Comparison of ENCODE assay signal across 30 mouse cellular contexts in genomic region chr3:61582927-61583326, GRCm38 (mm10).
A peak's percentile ranks its signal among the peaks of the same experiment; 100 is the strongest.
DNase-seq lines count a peak whose midpoint lies in the region; ATAC-seq and TF ChIP-seq lines count a peak whose summit lies in the region.
"Had no signal": no experiment of that assay in that cellular context is flagged by ENCODE, and none has a peak within 500 bp of the region (broad histone marks: within the 10 kb centered on the region; RNA-seq: fewer than 3 reads in every experiment).

No protein-coding gene starts in this region.

- H3K4me1 ChIP-seq in forebrain, postnatal 0 days (ENCODE audit: insufficient read depth), result no peaks in the 10 kb centered on the region
- no peaks in the 10 kb centered on the region for H3K4me1 ChIP-seq in forebrain, embryonic 11.5 days (replicated peaks; ENCODE audit: control insufficient read depth, insufficient read depth, low read length)
- H3K4me1 ChIP-seq in midbrain, embryonic 15.5 days, result peaks cover 2% of the 10 kb centered on the region; the same call in 1 of the 2 replicates
- no peaks in the 10 kb centered on the region for H3K4me1 ChIP-seq in midbrain, embryonic 13.5 days (replicated peaks)
- H3K4me1 ChIP-seq: forebrain, embryonic 10.5 days; hindbrain, embryonic 10.5 days; limb, embryonic 10.5 days; limb, embryonic 15.5 days; liver, embryonic 13.5 days; megakaryocyte, embryonic 14.5 days had no signal

- WGBS in forebrain, postnatal 0 days, result 64% methylated on average over 2 of the region's 2 CpGs
- 92% methylated on average over 2 of the region's 2 CpGs for WGBS in forebrain, embryonic 11.5 days
- 78% methylated on average over 2 of the region's 2 CpGs for WGBS in midbrain, embryonic 15.5 days
- WGBS in midbrain, embryonic 13.5 days, result 86% methylated on average over 2 of the region's 2 CpGs

- no peak overlapping the region for H3K9ac ChIP-seq in forebrain, postnatal 0 days
- no peak overlapping the region for H3K9ac ChIP-seq in forebrain, embryonic 11.5 days (ENCODE audit: low read length)
- no peak overlapping the region for H3K9ac ChIP-seq in midbrain, embryonic 15.5 days
- H3K9ac ChIP-seq in midbrain, embryonic 13.5 days (replicated peaks), result no peak overlapping the region
- H3K9ac ChIP-seq: limb, embryonic 15.5 days; liver, embryonic 13.5 days had no signal

- H3K27ac ChIP-seq in forebrain, postnatal 0 days (ENCODE audit: low read depth, low read length), result no peak overlapping the region
- H3K27ac ChIP-seq in forebrain, embryonic 11.5 days (ENCODE audit: low read depth, low read length), result no peak overlapping the region
- no peak overlapping the region for H3K27ac ChIP-seq in midbrain, embryonic 15.5 days
- no peak overlapping the region for H3K27ac ChIP-seq in midbrain, embryonic 13.5 days
- H3K27ac ChIP-seq: forebrain, embryonic 10.5 days; hindbrain, embryonic 10.5 days; left cerebral cortex, adult 2 months; limb, embryonic 10.5 days; limb, embryonic 15.5 days; liver, embryonic 13.5 days; stomach, postnatal 0 days had no signal

- TF ChIP-seq CTCF in forebrain, postnatal 0 days (IDR thresholded peaks at IDR 0.05; ENCODE audit: low read depth), result no peak
- TF ChIP-seq CTCF in brain, embryonic 14.5 days (IDR thresholded peaks at IDR 0.05; ENCODE audit: borderline replicate concordance, extremely low read depth, insufficient read depth, insufficient read length), result no peak

- no peak for TF ChIP-seq POLR2A in brain, embryonic 14.5 days (IDR thresholded peaks at IDR 0.05; ENCODE audit: borderline replicate concordance, extremely low read depth, insufficient read depth, insufficient read length, poor library complexity, severe bottlenecking)

- H3K27me3 ChIP-seq in forebrain, postnatal 0 days (ENCODE audit: insufficient read depth, low read length), result no peaks in the 10 kb centered on the region
- H3K27me3 ChIP-seq in forebrain, embryonic 11.5 days (ENCODE audit: control insufficient read depth, insufficient read depth, low read length), result no peaks in the 10 kb centered on the region
- H3K27me3 ChIP-seq in midbrain, embryonic 15.5 days (replicated peaks), result no peaks in the 10 kb centered on the region
- no peaks in the 10 kb centered on the region for H3K27me3 ChIP-seq in midbrain, embryonic 13.5 days
- H3K27me3 ChIP-seq: limb, embryonic 15.5 days; liver, embryonic 13.5 days; megakaryocyte, embryonic 14.5 days had no signal

- H3K4me3 ChIP-seq in forebrain, postnatal 0 days (ENCODE audit: low read depth, low read length), result no peak overlapping the region
- no peak overlapping the region for H3K4me3 ChIP-seq in forebrain, embryonic 11.5 days (ENCODE audit: low read depth, low read length)
- no peak overlapping the region for H3K4me3 ChIP-seq in midbrain, embryonic 15.5 days
- H3K4me3 ChIP-seq in midbrain, embryonic 13.5 days (replicated peaks), result no peak overlapping the region
- H3K4me3 ChIP-seq: forebrain, embryonic 10.5 days; hindbrain, embryonic 10.5 days; left cerebral cortex, adult 2 months; limb, embryonic 10.5 days; limb, embryonic 15.5 days; liver, embryonic 13.5 days; megakaryocyte, embryonic 14.5 days had no signal

- no peak overlapping the region for H3K4me2 ChIP-seq in forebrain, postnatal 0 days (ENCODE audit: low read depth)
- no peak overlapping the region for H3K4me2 ChIP-seq in forebrain, embryonic 11.5 days (ENCODE audit: low read depth, low read length, severe bottlenecking)
- H3K4me2 ChIP-seq in midbrain, embryonic 15.5 days, result no peak overlapping the region
- no peak overlapping the region for H3K4me2 ChIP-seq in midbrain, embryonic 13.5 days (replicated peaks)
- H3K4me2 ChIP-seq: limb, embryonic 15.5 days; liver, embryonic 13.5 days had no signal

- peak; percentile 7 for DNase-seq in forebrain, postnatal 0 days
- DNase-seq in forebrain, embryonic 11.5 days (ENCODE audit: low spot score), result no peak
- peak; percentile 4 to 18 for DNase-seq in layer of hippocampus, postnatal 10 days (ENCODE audit: low spot score in 2 of 2)
- DNase-seq in layer of hippocampus, postnatal 25 days (ENCODE audit: extremely low spot score in 1 of 2, low spot score in 1 of 2), result no peak
- peak; percentile 22 for DNase-seq in brain, embryonic 14.5 days (ENCODE audit: low read depth)
- DNase-seq: adrenal gland, postnatal 10 days; cerebellum, adult 11-12 months; gastrocnemius, postnatal 14 days; heart, postnatal 14 days; kidney, adult 9 months; kidney, postnatal 10 days; liver, embryonic 13.5 days; lung, adult 18-20 months; lung, postnatal 4 days; right cerebral cortex, postnatal 4 days; thymus, adult 18-20 months; thymus, postnatal 25 days had no signal

- H3K36me3 ChIP-seq in forebrain, postnatal 0 days (ENCODE audit: insufficient read depth), result no peaks in the 10 kb centered on the region
- no peaks in the 10 kb centered on the region for H3K36me3 ChIP-seq in forebrain, embryonic 11.5 days (ENCODE audit: control insufficient read depth, insufficient read depth, low read length)
- no peaks in the 10 kb centered on the region for H3K36me3 ChIP-seq in midbrain, embryonic 15.5 days (replicated peaks)
- no peaks in the 10 kb centered on the region for H3K36me3 ChIP-seq in midbrain, embryonic 13.5 days
- H3K36me3 ChIP-seq: forebrain, embryonic 10.5 days; hindbrain, embryonic 10.5 days; limb, embryonic 10.5 days; limb, embryonic 15.5 days; liver, embryonic 13.5 days had no signal

- ATAC-seq in forebrain, postnatal 0 days, result no peak
- no peak for ATAC-seq in forebrain, embryonic 11.5 days (replicated peaks; ENCODE audit: low FRiP score)
- ATAC-seq in midbrain, embryonic 15.5 days (replicated peaks), result peak; percentile 33; the same call in 1 of the 2 replicates
- ATAC-seq in midbrain, embryonic 13.5 days, result no peak
- no peak for ATAC-seq in megakaryocyte-erythroid progenitor cell, adult 5-6 weeks (replicated peaks; ENCODE audit: low FRiP score, low TSS enrichment, poor library complexity, severe bottlenecking)
- ATAC-seq: intestine, postnatal 0 days; lung, postnatal 0 days; Patski had no signal

- H3K9me3 ChIP-seq in forebrain, postnatal 0 days (ENCODE audit: low read length), result no peaks in the 10 kb centered on the region
- H3K9me3 ChIP-seq in forebrain, embryonic 11.5 days (ENCODE audit: control insufficient read depth, low read length), result no peaks in the 10 kb centered on the region
- no peaks in the 10 kb centered on the region for H3K9me3 ChIP-seq in midbrain, embryonic 15.5 days
- no peaks in the 10 kb centered on the region for H3K9me3 ChIP-seq in midbrain, embryonic 13.5 days
- H3K9me3 ChIP-seq: forebrain, embryonic 10.5 days; hindbrain, embryonic 10.5 days; limb, embryonic 10.5 days; limb, embryonic 15.5 days; liver, embryonic 13.5 days; megakaryocyte, embryonic 14.5 days had no signal

Comparison
In these comparisons a context has a peak if more than half of its experiments do, and no peak if none do; other contexts are left out.
1. DNase-seq: peak in forebrain, postnatal 0 days (single experiment), layer of hippocampus, postnatal 10 days (2 of 2) and brain, embryonic 14.5 days (single experiment); none in forebrain, embryonic 11.5 days (single experiment) and layer of hippocampus, postnatal 25 days (0 of 2).